In genomic region chr2:62454991-62455390, GRCm38 (mm10) we compare ENCODE assay signal across 29 mouse cellular contexts. TPM values are rescaled to one million over a fixed set of nuclear protein-coding genes. Genes with fewer than 3 reads are reported as not detected.
A peak's percentile ranks its signal among the peaks of the same experiment; 100 is the strongest.
DNase-seq lines count a peak whose midpoint lies in the region; ATAC-seq and TF ChIP-seq lines count a peak whose summit lies in the region.
"Had no signal": no experiment of that assay in that cellular context is flagged by ENCODE, and none has a peak within 500 bp of the region (broad histone marks: within the 10 kb centered on the region; RNA-seq: fewer than 3 reads in every experiment).

No protein-coding gene starts in this region.

- H3K27ac ChIP-seq in liver, adult 2 months (replicated peaks; ENCODE audit: insufficient read depth, low read depth, low read length): no peak overlapping the region
- H3K27ac ChIP-seq in liver, embryonic 11.5 days (ENCODE audit: low read depth, low read length): no peak overlapping the region
- peak overlapping the region; percentile 48; the same call in 1 of the 2 replicates for H3K27ac ChIP-seq in cortical plate, adult 2 months (ENCODE audit: insufficient read depth, low read length)
- H3K27ac ChIP-seq: gastrocnemius, adult 2 months; heart, adult 2 months; hindbrain, embryonic 12.5 days; hindbrain, embryonic 15.5 days had no signal

- TF ChIP-seq CTCF in liver, adult 2 months (IDR thresholded peaks at IDR 0.05; ENCODE audit: low read depth, low read length): no peak
- no peak for TF ChIP-seq CTCF in cortical plate, adult 2 months (IDR thresholded peaks at IDR 0.05; ENCODE audit: extremely low read depth, insufficient read depth, low read length)

- no peak overlapping the region for H3K4me2 ChIP-seq in liver, embryonic 11.5 days
- H3K4me2 ChIP-seq: heart, embryonic 11.5 days; hindbrain, embryonic 12.5 days; hindbrain, embryonic 15.5 days had no signal

- DNase-seq in liver, adult 2 months (ENCODE audit: extremely low read depth, low read depth, low spot score): peak; percentile 66
- DNase-seq in liver, embryonic 11.5 days (ENCODE audit: low spot score): no peak
- DNase-seq in gonadal fat pad, adult 2 months (ENCODE audit: low read depth): peak; percentile 24
- no peak for DNase-seq in cerebellum, adult 11-12 months
- no peak for DNase-seq in ovary, postnatal 10 days (ENCODE audit: low spot score)
- DNase-seq: adrenal gland, adult 2 months; adrenal gland, postnatal 14 days; cerebellum, adult 18-20 months; cerebellum, adult 9-10 months; cerebellum, postnatal 14 days; embryo, embryonic 11 days; forebrain, postnatal 0 days; gastrocnemius, adult 2 months; gastrocnemius, postnatal 14 days; heart, adult 2 months had no signal

- H3K9me3 ChIP-seq in liver, embryonic 11.5 days (ENCODE audit: control insufficient read depth, low read length): no peaks in the 10 kb centered on the region
- H3K9me3 ChIP-seq: hindbrain, embryonic 12.5 days; hindbrain, embryonic 15.5 days had no signal

- H3K9ac ChIP-seq in liver, adult 2 months (ENCODE audit: low read depth, low read length): no peak overlapping the region
- H3K9ac ChIP-seq in liver, embryonic 11.5 days (ENCODE audit: low read depth, low read length): no peak overlapping the region
- H3K9ac ChIP-seq: forebrain, postnatal 0 days; hindbrain, embryonic 12.5 days; hindbrain, embryonic 15.5 days had no signal

- no peak for ATAC-seq in liver, embryonic 11.5 days (replicated peaks; ENCODE audit: low FRiP score)
- ATAC-seq: CD4-positive, CD25-positive, alpha-beta regulatory T cell, adult 4 months; forebrain, embryonic 14.5 days; forebrain, postnatal 0 days had no signal

- 49% methylated on average over 11 of the region's 11 CpGs for WGBS in liver, adult 2 months
- WGBS in liver, embryonic 11.5 days: 83% methylated on average over 11 of the region's 11 CpGs

- H3K4me1 ChIP-seq in liver, adult 2 months (ENCODE audit: control insufficient read depth, insufficient read depth, low read length): peaks cover 2% of the 10 kb centered on the region; the same call in 1 of the 2 replicates
- no peaks in the 10 kb centered on the region for H3K4me1 ChIP-seq in liver, embryonic 11.5 days (replicated peaks; ENCODE audit: control insufficient read depth, insufficient read depth, low read length)
- H3K4me1 ChIP-seq in cortical plate, adult 2 months (ENCODE audit: control insufficient read depth, insufficient read depth, low read length): no peaks in the 10 kb centered on the region
- H3K4me1 ChIP-seq: hindbrain, embryonic 12.5 days; hindbrain, embryonic 15.5 days had no signal

- no peaks in the 10 kb centered on the region for H3K36me3 ChIP-seq in liver, adult 2 months (ENCODE audit: control insufficient read depth, insufficient read depth, low read length)
- H3K36me3 ChIP-seq in liver, embryonic 11.5 days (ENCODE audit: control insufficient read depth, insufficient read depth, low read length): no peaks in the 10 kb centered on the region
- H3K36me3 ChIP-seq: hindbrain, embryonic 12.5 days; hindbrain, embryonic 15.5 days had no signal

- H3K79me2 ChIP-seq in liver, adult 2 months (ENCODE audit: control insufficient read depth, insufficient read depth, low read length): no peaks in the 10 kb centered on the region

- no peak overlapping the region for H3K4me3 ChIP-seq in liver, adult 2 months (ENCODE audit: insufficient read depth, low read depth, low read length)
- H3K4me3 ChIP-seq in liver, embryonic 11.5 days (ENCODE audit: low read depth, low read length): no peak overlapping the region
- H3K4me3 ChIP-seq in cortical plate, adult 2 months (ENCODE audit: insufficient read depth, low read length): no peak overlapping the region
- H3K4me3 ChIP-seq: gastrocnemius, adult 2 months; heart, adult 2 months; hindbrain, embryonic 12.5 days; hindbrain, embryonic 15.5 days had no signal

- H3K27me3 ChIP-seq in liver, adult 2 months (ENCODE audit: control insufficient read depth, insufficient read depth, low read length): no peaks in the 10 kb centered on the region
- H3K27me3 ChIP-seq in liver, embryonic 11.5 days (replicated peaks; ENCODE audit: control insufficient read depth, insufficient read depth, low read length): no peaks in the 10 kb centered on the region

- no peak for TF ChIP-seq POLR2A in liver, adult 2 months (IDR thresholded peaks at IDR 0.05; ENCODE audit: extremely low read depth, insufficient read depth, low read length)
- no peak for TF ChIP-seq POLR2A in cortical plate, adult 2 months (IDR thresholded peaks at IDR 0.05; ENCODE audit: extremely low read depth, insufficient read depth, low read length)

RNA-seq across cellular contexts. Expression of gene Gcg, which starts 28.5 kb away (rescaled TPM):
- total RNA-seq in liver, adult 2 months (2014; rRNA removed): not detected in 2 replicates
- not detected in 2 replicates for polyA plus RNA-seq in liver, adult 2 months (2012; rRNA removed)
- polyA plus RNA-seq in liver, embryonic 11.5 days (2014; fragmentation: Nextera tagmentation; extraction: Ambion mirVana): 6.3 and 10.9 TPM in 2 replicates
- not detected in 2 replicates for polyA plus RNA-seq in cortical plate, adult 2 months (2012; rRNA removed)
- not detected in 2 replicates for polyA plus RNA-seq in gonadal fat pad, adult 2 months (2012; rRNA removed)
- total RNA-seq: adrenal gland, adult 2 months; adrenal gland, postnatal 14 days; gastrocnemius, adult 2 months; gastrocnemius, postnatal 14 days; heart, adult 2 months; heart, postnatal 25 days; hematopoietic stem cell, adult 5-6 weeks; MEL had no signal
- polyA plus RNA-seq: adrenal gland, adult 2 months; C2C12; CD4-positive, CD25-positive, alpha-beta regulatory T cell, adult 4 months; embryonic facial prominence, embryonic 11.5 days; forebrain, embryonic 11.5 days; heart, adult 2 months; heart, embryonic 14.5 days; heart, postnatal 0 days; hindbrain, embryonic 12.5 days had no signal

RNA-seq across cellular contexts. Expression of gene Dpp4, which starts 43.0 kb away (rescaled TPM):
- 122 and 132 TPM in 2 replicates for total RNA-seq in liver, adult 2 months (2014; rRNA removed)
- polyA plus RNA-seq in liver, adult 2 months (2012; rRNA removed): 27.5 and 31.0 TPM in 2 replicates
- 6.2 and 7.2 TPM in 2 replicates for polyA plus RNA-seq in liver, embryonic 11.5 days (2014; fragmentation: Nextera tagmentation; extraction: Ambion mirVana)
- 2.9 and 3.5 TPM in 2 replicates for polyA plus RNA-seq in cortical plate, adult 2 months (2012; rRNA removed)
- 17.3 and 22.4 TPM in 2 replicates for polyA plus RNA-seq in gonadal fat pad, adult 2 months (2012; rRNA removed)
- polyA plus RNA-seq: C2C12 had no signal

Comparison
In these comparisons a context has a peak if more than half of its experiments do, and no peak if none do; other contexts are left out.
1. DNase-seq: peak in liver, adult 2 months (single experiment) and gonadal fat pad, adult 2 months (single experiment); none in liver, embryonic 11.5 days (single experiment), cerebellum, adult 11-12 months (single experiment) and ovary, postnatal 10 days (single experiment).